Mouse (Mus musculus): ENCODE measurements around the gene Vmn2r54.
"Not testable (repeated sequence)": the region's sequence is repeated elsewhere in the genome, so short reads cannot be mapped to it uniquely, and the experiment has no call there.

DNA sequence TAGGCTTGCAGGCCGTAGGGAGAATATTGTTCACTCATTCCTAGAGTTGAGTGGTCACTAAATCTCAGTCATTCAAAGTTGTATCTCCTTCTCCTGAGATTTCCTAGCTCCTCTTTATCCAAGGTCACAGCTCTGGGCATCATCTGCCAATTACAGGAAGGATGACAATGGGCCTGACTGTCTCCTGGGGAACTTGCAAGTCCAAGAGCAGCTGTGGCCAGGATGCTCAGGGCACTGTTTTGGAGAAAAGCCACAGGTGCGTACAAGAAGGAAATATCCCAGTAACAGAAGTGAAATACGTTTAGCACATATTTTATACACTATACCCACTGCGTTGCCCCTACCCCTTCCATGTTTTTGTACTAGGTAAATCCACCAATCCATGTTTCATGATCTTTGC, at the start of gene Vmn2r54:
- TF ChIP-seq CTCF (IDR thresholded peaks at IDR 0.05); EP300 (IDR thresholded peaks at IDR 0.05; ENCODE audit: insufficient read depth, low read depth, low read length): not testable (repeated sequence)
